Mouse (Mus musculus): ENCODE measurements around the gene Tbc1d19. TPM values are rescaled to one million over a fixed set of nuclear protein-coding genes. Genes with fewer than 3 reads are reported as not detected.

Gene Tbc1d19
- total and polyA plus RNA-seq, 3 experiments, result not detected

DNA sequence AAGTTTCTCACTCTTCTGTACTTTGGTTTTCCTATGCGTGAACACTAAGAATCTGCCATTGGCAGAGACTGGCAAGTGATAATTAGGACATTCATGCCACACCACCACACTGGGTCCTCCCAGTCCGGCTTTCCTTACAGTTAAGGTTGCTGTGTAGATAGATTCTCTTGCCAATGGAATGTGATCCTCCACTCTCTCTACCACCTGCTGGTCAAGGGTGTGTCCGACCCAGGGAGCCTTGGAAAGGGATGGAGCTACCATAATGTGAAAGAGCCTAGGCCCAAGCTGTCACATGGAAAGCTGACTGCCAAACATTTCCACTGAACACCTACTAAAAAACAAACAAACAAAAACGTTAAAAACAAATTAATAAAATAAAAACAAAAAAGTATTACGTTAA is 121.6 kb downstream of the Tbc1d19 start:
- Histone ChIP-seq H3K9ac (ENCODE audit: control insufficient read depth, low read depth, low read length, poor library complexity, severe bottlenecking) (no peak overlapping the region), H3K4me1 (ENCODE audit: control insufficient read depth in 1 of 2, insufficient read depth in 2 of 2, low read length in 2 of 2) (no peaks in the 10 kb centered on the region), H3K4me3 (ENCODE audit: control insufficient read depth in 1 of 2, insufficient read depth in 1 of 2, low read depth in 2 of 2, low read length in 2 of 2) (no peak overlapping the region), H3K9me3 (replicated peaks; ENCODE audit: insufficient read depth, low read length) (no peaks in the 10 kb centered on the region), H3K36me3 (ENCODE audit: control insufficient read depth in 1 of 2, insufficient read depth in 2 of 2, low read length in 2 of 2) (no peaks in the 10 kb centered on the region), H3K27ac (ENCODE audit: control insufficient read depth, low read depth, low read length) (no peak overlapping the region), H3K79me2 (ENCODE audit: control insufficient read depth, insufficient read depth, low read length, poor library complexity) (no peaks in the 10 kb centered on the region; the same call in 1 of the 2 replicates), H3K27me3 (ENCODE audit: control insufficient read depth in 1 of 2, insufficient read depth in 2 of 2, low read length in 2 of 2) (no peaks in the 10 kb centered on the region; a peak in 1 of 4 replicates)
- no peak for TF ChIP-seq NRF1 (IDR thresholded peaks at IDR 0.05; ENCODE audit: insufficient read depth, low read depth, low read length, poor library complexity, severe bottlenecking)
- TF ChIP-seq ZMIZ1 (IDR thresholded peaks at IDR 0.05; ENCODE audit: low read depth, low read length), result no peak
- no peak for TF ChIP-seq SIN3A (IDR thresholded peaks at IDR 0.05; ENCODE audit: low read length)
- no peak for TF ChIP-seq MAZ (IDR thresholded peaks at IDR 0.05; ENCODE audit: low read depth, low read length)
- no peak for TF ChIP-seq POLR2A (IDR thresholded peaks at IDR 0.05; ENCODE audit: control insufficient read depth in 1 of 2, insufficient read depth in 1 of 2, low read depth in 1 of 2, low read length in 2 of 2, poor library complexity in 1 of 2)
- TF ChIP-seq CHD1 (IDR thresholded peaks at IDR 0.05; ENCODE audit: low read depth, low read length), result no peak
- no peak for TF ChIP-seq SMC3 (IDR thresholded peaks at IDR 0.05; ENCODE audit: low read depth, low read length)
- no peak for TF ChIP-seq ZC3H11A (IDR thresholded peaks at IDR 0.05; ENCODE audit: low read depth, low read length)
- TF ChIP-seq POLR2AphosphoS2 (IDR thresholded peaks at IDR 0.05; ENCODE audit: low read length), result no peak
- TF ChIP-seq HCFC1 (IDR thresholded peaks at IDR 0.05; ENCODE audit: low read depth, low read length), result no peak
- TF ChIP-seq KAT2A (conservative IDR thresholded peaks at IDR 0.05; ENCODE audit: low read depth, low read length), result no peak
- TF ChIP-seq MAX (IDR thresholded peaks at IDR 0.05; ENCODE audit: low read length), result no peak
- TF ChIP-seq RCOR1 (IDR thresholded peaks at IDR 0.05; ENCODE audit: low read depth, low read length), result no peak
- no peak for TF ChIP-seq TAL1 (IDR thresholded peaks at IDR 0.05; ENCODE audit: low read length)
- no peak for TF ChIP-seq JUND (IDR thresholded peaks at IDR 0.05; ENCODE audit: low read depth, low read length)
- TF ChIP-seq USF2 (IDR thresholded peaks at IDR 0.05; ENCODE audit: borderline replicate concordance in 1 of 2, insufficient read depth in 1 of 2, low read depth in 1 of 2, low read length in 2 of 2), result no peak
- TF ChIP-seq USF1 (IDR thresholded peaks at IDR 0.05; ENCODE audit: low read depth, low read length), result no peak
- TF ChIP-seq MXI1 (IDR thresholded peaks at IDR 0.05; ENCODE audit: low read depth, low read length), result no peak
- no peak for DNase-seq (ENCODE audit: low read depth, low spot score)

DNA sequence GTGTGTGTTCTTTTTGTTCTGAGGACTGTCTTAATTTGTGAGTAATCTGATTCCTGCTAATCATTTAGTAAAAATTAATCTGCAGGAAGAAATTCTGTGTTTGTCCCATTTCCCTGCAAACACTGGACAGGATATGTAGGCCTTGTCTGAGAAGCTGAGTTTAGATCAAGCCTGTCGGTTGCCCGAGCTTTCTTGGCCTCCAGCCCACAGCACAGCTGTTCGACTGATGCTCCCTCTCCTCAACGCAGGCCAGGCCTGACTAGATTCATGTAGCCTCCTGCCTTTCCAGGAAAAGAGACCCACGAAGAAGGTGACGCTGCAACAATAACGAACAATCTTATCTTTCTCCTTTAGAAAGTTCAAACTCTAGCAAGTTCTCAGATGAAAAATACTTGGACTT is 124.2 kb downstream of the Tbc1d19 start:
- H3K79me2 ChIP-seq (ENCODE audit: control insufficient read depth, insufficient read depth, low read length, poor library complexity), result no peaks in the 10 kb centered on the region; the same call in 1 of the 2 replicates
- H3K4me3 ChIP-seq (ENCODE audit: control insufficient read depth in 1 of 2, insufficient read depth in 1 of 2, low read depth in 2 of 2, low read length in 2 of 2), result no peak overlapping the region
- DNase-seq (ENCODE audit: low read depth, low spot score), result no peak
- no peaks in the 10 kb centered on the region; a peak in 1 of 4 replicates for H3K27me3 ChIP-seq (ENCODE audit: control insufficient read depth in 1 of 2, insufficient read depth in 2 of 2, low read length in 2 of 2)
- no peak overlapping the region for H3K27ac ChIP-seq (ENCODE audit: control insufficient read depth, low read depth, low read length)
- no peaks in the 10 kb centered on the region for H3K4me1 ChIP-seq (ENCODE audit: control insufficient read depth in 1 of 2, insufficient read depth in 2 of 2, low read length in 2 of 2)
- H3K9ac ChIP-seq (ENCODE audit: control insufficient read depth, low read depth, low read length, poor library complexity, severe bottlenecking), result no peak overlapping the region
- TF ChIP-seq POLR2AphosphoS5 (IDR thresholded peaks at IDR 0.05; ENCODE audit: borderline replicate concordance, low read depth, low read length) (no peak), TBP (IDR thresholded peaks at IDR 0.05; ENCODE audit: low read depth, low read length) (no peak), ZKSCAN1 (IDR thresholded peaks at IDR 0.05; ENCODE audit: low read depth, low read length) (no peak), HCFC1 (IDR thresholded peaks at IDR 0.05; ENCODE audit: low read depth, low read length) (no peak)
- no peaks in the 10 kb centered on the region for H3K9me3 ChIP-seq (replicated peaks; ENCODE audit: insufficient read depth, low read length)
- no peaks in the 10 kb centered on the region for H3K36me3 ChIP-seq (ENCODE audit: control insufficient read depth in 1 of 2, insufficient read depth in 2 of 2, low read length in 2 of 2)
